Mouse (Mus musculus): ENCODE results near the gene Yif1a.

Yif1a gene

GRCm38 (mm10) chr19:5087884-5088728 is at the start of gene Yif1a:
Gene Yif1a (plus strand): TSS chr19:5088538.
- DNase-seq (ENCODE audit: low read depth, low spot score): peak; percentile 99

GRCm38 (mm10) chr19:5038709-5039156 is 49.6 kb upstream of the Yif1a start, which contains the start of the genes B4gat1 and AC124502.3:
Gene B4gat1 (plus strand): TSS chr19:5038826.
Gene AC124502.3 (plus strand): TSS chr19:5038891.
- DNase-seq (ENCODE audit: low read depth, low spot score): peak; percentile 82

- DNase-seq (ENCODE audit: low read depth, low spot score): no peak
Measured at GRCm38 (mm10) chr19:5039301-5040114, 48.8 kb upstream of the Yif1a start.

- peak; percentile 95 for DNase-seq (ENCODE audit: low read depth, low spot score)
Measured at GRCm38 (mm10) chr19:5040862-5041523, 47.3 kb upstream of the Yif1a start, which contains the start of gene Brms1. Gene Brms1 (plus strand): TSS chr19:5041354.

- DNase-seq (ENCODE audit: low read depth, low spot score): no peak
Measured at GRCm38 (mm10) chr19:5041588-5041987, 46.8 kb upstream of the Yif1a start.

- no peak for DNase-seq (ENCODE audit: low read depth, low spot score)
Measured at GRCm38 (mm10) chr19:5045531-5045930, 42.8 kb upstream of the Yif1a start.

- DNase-seq (ENCODE audit: low read depth, low spot score): no peak
Measured at GRCm38 (mm10) chr19:5048138-5049056, 39.9 kb upstream of the Yif1a start.

GRCm38 (mm10) chr19:5049325-5049724 is 39.0 kb upstream of the Yif1a start:
- no peak for DNase-seq (ENCODE audit: low read depth, low spot score)

GRCm38 (mm10) chr19:5050047-5050905 is 38.1 kb upstream of the Yif1a start, which contains the start of gene Rin1:
Gene Rin1 (plus strand): TSS chr19:5050481.
- no peak for DNase-seq (ENCODE audit: low read depth, low spot score)

GRCm38 (mm10) chr19:5051031-5051430 is 37.3 kb upstream of the Yif1a start:
- no peak for DNase-seq (ENCODE audit: low read depth, low spot score)

- no peak for DNase-seq (ENCODE audit: low read depth, low spot score)
Measured at GRCm38 (mm10) chr19:5051515-5051914, 36.8 kb upstream of the Yif1a start.

GRCm38 (mm10) chr19:5052166-5052822 is 36.0 kb upstream of the Yif1a start:
- no peak for DNase-seq (ENCODE audit: low read depth, low spot score)

GRCm38 (mm10) chr19:5052853-5053252 is 35.5 kb upstream of the Yif1a start:
- no peak for DNase-seq (ENCODE audit: low read depth, low spot score)

- DNase-seq (ENCODE audit: low read depth, low spot score): no peak
Measured at GRCm38 (mm10) chr19:5053909-5054308, 34.4 kb upstream of the Yif1a start.

GRCm38 (mm10) chr19:5056251-5056650 is 32.1 kb upstream of the Yif1a start:
- DNase-seq (ENCODE audit: low read depth, low spot score): no peak

- DNase-seq (ENCODE audit: low read depth, low spot score): no peak
Measured at GRCm38 (mm10) chr19:5057876-5058775, 30.2 kb upstream of the Yif1a start.

- DNase-seq (ENCODE audit: low read depth, low spot score): no peak
Measured at GRCm38 (mm10) chr19:5058801-5059771, 29.3 kb upstream of the Yif1a start.

All from retina, postnatal 7 days (tissue).